Mouse (Mus musculus) ES-Bruce4 (cell line): Measurements from ENCODE around the gene Ifna14.

Experiments
- CTCF ChIP-seq: IDR thresholded peaks from one replicate; pipeline ENCODE4 v1.8.1; 2011; ENCODE audit warnings: low read depth, low read length
- EP300 ChIP-seq: IDR thresholded peaks from 2 replicates; pipeline ENCODE4 v1.6.1; 2011; ENCODE audit warnings: low read depth, low read length; ENCODE audit not compliant: insufficient read depth
- POLR2A ChIP-seq: IDR thresholded peaks from one replicate; pipeline ENCODE4 v1.8.1; 2011; ENCODE audit warnings: low read length; ENCODE audit not compliant: insufficient read depth

- TF ChIP-seq POLR2A (no peak), CTCF (no peak), EP300 (no peak)
Observed at GRCm38 (mm10) chr4:88603276-88603675, 31.7 kb upstream of the Ifna14 start, which contains the start of gene Ifna12.
